11 mouse cellular contexts compared by ENCODE assay signal in genomic region chr17:26600913-26601447, GRCm38 (mm10). TPM values are rescaled to one million over a fixed set of nuclear protein-coding genes. Genes with fewer than 3 reads are reported as not detected.
DNase-seq lines count a peak whose midpoint lies in the region; ATAC-seq and TF ChIP-seq lines count a peak whose summit lies in the region.
"Had no signal": no experiment of that assay in that cellular context is flagged by ENCODE, and none has a peak within 500 bp of the region (broad histone marks: within the 10 kb centered on the region; RNA-seq: fewer than 3 reads in every experiment).

No protein-coding gene starts in this region.

- H3K4me1 ChIP-seq in heart, adult 2 months (ENCODE audit: control insufficient read depth, insufficient read depth, low read length), result peaks cover 41% of the 10 kb centered on the region
- H3K4me1 ChIP-seq in neural tube, embryonic 13.5 days (replicated peaks), result peaks cover 49% of the 10 kb centered on the region
- H3K4me1 ChIP-seq in limb, embryonic 14.5 days (ENCODE audit: control insufficient read depth, insufficient read depth, low read length), result peaks cover 46% of the 10 kb centered on the region

- no peak overlapping the region for H3K9ac ChIP-seq in heart, adult 2 months (ENCODE audit: low read depth, low read length)
- H3K9ac ChIP-seq in neural tube, embryonic 13.5 days, result 0 out of 2 replicates have a peak overlapping the region, but pooled peaks have one; percentile 17
- H3K9ac ChIP-seq in limb, embryonic 14.5 days (ENCODE audit: low read depth, low read length, severe bottlenecking), result 0 out of 2 replicates have a peak overlapping the region, but pooled peaks have one; percentile 5

- WGBS in heart, adult 2 months, result 42% methylated on average over 17 of the region's 17 CpGs
- 70% methylated on average over 17 of the region's 17 CpGs for WGBS in neural tube, embryonic 13.5 days
- WGBS in limb, embryonic 14.5 days, result 68% methylated on average over 17 of the region's 17 CpGs

- H3K27me3 ChIP-seq in heart, adult 2 months (ENCODE audit: control insufficient read depth, insufficient read depth, low read length), result no peaks in the 10 kb centered on the region
- H3K27me3 ChIP-seq in neural tube, embryonic 13.5 days, result no peaks in the 10 kb centered on the region
- H3K27me3 ChIP-seq in limb, embryonic 14.5 days (ENCODE audit: control insufficient read depth, insufficient read depth, low read length), result no peaks in the 10 kb centered on the region

- no peak for TF ChIP-seq POLR2A in heart, adult 2 months (IDR thresholded peaks at IDR 0.05; ENCODE audit: insufficient read depth, low read depth, low read length)
- TF ChIP-seq POLR2A in limb, embryonic 14.5 days (IDR thresholded peaks at IDR 0.05; ENCODE audit: borderline replicate concordance, extremely low read depth, insufficient read depth, insufficient read length), result no peak

- H3K36me3 ChIP-seq in heart, adult 2 months (ENCODE audit: control insufficient read depth, insufficient read depth, low read length), result no peaks in the 10 kb centered on the region
- H3K36me3 ChIP-seq in neural tube, embryonic 13.5 days, result 0 out of 2 replicates have a peak, but pooled peaks cover 4% of the 10 kb centered on the region
- peaks cover 11% of the 10 kb centered on the region for H3K36me3 ChIP-seq in limb, embryonic 14.5 days (ENCODE audit: control insufficient read depth, insufficient read depth, low read length)

- no peaks in the 10 kb centered on the region for H3K9me3 ChIP-seq in neural tube, embryonic 13.5 days
- no peaks in the 10 kb centered on the region for H3K9me3 ChIP-seq in limb, embryonic 14.5 days (ENCODE audit: control insufficient read depth, low read length)
- H3K9me3 ChIP-seq: G1E had no signal

- no peak overlapping the region for H3K4me2 ChIP-seq in neural tube, embryonic 13.5 days
- H3K4me2 ChIP-seq in limb, embryonic 14.5 days (replicated peaks; ENCODE audit: low read depth, low read length, severe bottlenecking), result no peak overlapping the region

- intact Hi-C loops in heart, adult 2 months (cut with DNase I), result no loop called here

- H3K79me2 ChIP-seq in heart, adult 2 months (replicated peaks; ENCODE audit: control insufficient read depth, insufficient read depth, low read length), result no peaks in the 10 kb centered on the region; the same call in 1 of the 2 replicates

- no peak for TF ChIP-seq CTCF in heart, adult 2 months (IDR thresholded peaks at IDR 0.05)

- no peak for DNase-seq in heart, adult 2 months
- no peak for DNase-seq in heart, adult 8-10 months (ENCODE audit: low spot score)
- DNase-seq in neural tube, embryonic 10.5 days (ENCODE audit: extremely low spot score, low spot score), result no peak
- DNase-seq in limb, embryonic 14.5 days (ENCODE audit: low spot score), result no peak
- DNase-seq in yolk sac, embryonic 10.5 days (ENCODE audit: low spot score), result peak; percentile 32
- DNase-seq in gastrocnemius, postnatal 10 days, result no peak
- no peak for DNase-seq in gastrocnemius, postnatal 25 days
- DNase-seq: cerebellum, postnatal 36 days; kidney, adult 18-20 months had no signal

- ATAC-seq in neural tube, embryonic 13.5 days (ENCODE audit: low read depth), result no peak
- ATAC-seq in limb, embryonic 14.5 days (ENCODE audit: low FRiP score, low read depth), result no peak

- peak overlapping the region; percentile 83 for H3K27ac ChIP-seq in heart, adult 2 months
- H3K27ac ChIP-seq in neural tube, embryonic 13.5 days (replicated peaks), result 0 out of 2 replicates have a peak overlapping the region, but pooled peaks have one; percentile 46
- H3K27ac ChIP-seq in limb, embryonic 14.5 days (replicated peaks; ENCODE audit: low read depth, low read length), result no peak overlapping the region

- TF ChIP-seq EP300 in heart, adult 2 months (IDR thresholded peaks at IDR 0.05; ENCODE audit: insufficient read depth, low read depth, low read length), result no peak

- no peak overlapping the region for H3K4me3 ChIP-seq in heart, adult 2 months
- no peak overlapping the region for H3K4me3 ChIP-seq in neural tube, embryonic 13.5 days
- H3K4me3 ChIP-seq in limb, embryonic 14.5 days (replicated peaks; ENCODE audit: low read length), result no peak overlapping the region

RNA-seq across cellular contexts. Expression of gene Dusp1, which starts 39.1 kb away (rescaled TPM):
- 10 to 100 TPM; 61.4 to 71.3 TPM for total RNA-seq in heart, adult 2 months (2021)
- 122 and 171 TPM in 2 replicates for polyA plus RNA-seq in heart, adult 2 months (2012; rRNA removed)
- total RNA-seq in heart, adult 8-10 months (2022), result 10 to 100 TPM; 51.1 to 75.8 (median 59.4) TPM
- 32.5 and 36.8 TPM in 2 replicates for polyA plus RNA-seq in neural tube, embryonic 13.5 days (2015; fragmentation: Nextera tagmentation; extraction: Ambion mirVana)
- polyA plus RNA-seq in limb, embryonic 14.5 days (2012; rRNA removed), result 29.6 and 45.2 TPM in 2 replicates
- polyA plus RNA-seq in limb, embryonic 14.5 days (2014; fragmentation: Nextera tagmentation; extraction: Ambion mirVana), result 25.0 and 27.7 TPM in 2 replicates
- 10 to 100 TPM; 40.3 to 43.3 TPM for total RNA-seq in gastrocnemius, postnatal 10 days (2021)
- total RNA-seq in gastrocnemius, postnatal 25 days (2021), result 10 to 100 TPM; 49.2 to 82.2 TPM

RNA-seq across cellular contexts. Expression of gene Ergic1, which starts 39.7 kb away (rescaled TPM):
- 10 to 100 TPM; 53.6 to 59.4 TPM for total RNA-seq in heart, adult 2 months (2021)
- polyA plus RNA-seq in heart, adult 2 months (2012; rRNA removed), result 64.4 and 84.3 TPM in 2 replicates
- 10 to 100 TPM; 52.7 to 57.9 (median 55.4) TPM for total RNA-seq in heart, adult 8-10 months (2022)
- 91.0 and 92.7 TPM in 2 replicates for polyA plus RNA-seq in neural tube, embryonic 13.5 days (2015; fragmentation: Nextera tagmentation; extraction: Ambion mirVana)
- 222 and 267 TPM in 2 replicates for polyA plus RNA-seq in limb, embryonic 14.5 days (2012; rRNA removed)
- 156 and 157 TPM in 2 replicates for polyA plus RNA-seq in limb, embryonic 14.5 days (2014; fragmentation: Nextera tagmentation; extraction: Ambion mirVana)
- total RNA-seq in gastrocnemius, postnatal 10 days (2021), result 100 to 1,000 TPM; 115 to 117 TPM
- total RNA-seq in gastrocnemius, postnatal 25 days (2021), result 10 to 100 TPM; 52.0 to 61.0 TPM
